Mouse (Mus musculus) liver, adult (tissue): ENCODE results near the gene Nfasc.

Experiments used
- GATA4 ChIP-seq: IDR thresholded peaks from 2 replicates; pipeline ENCODE4 v1.6.1; 2014; ENCODE audit warnings: mild to moderate bottlenecking, low read length; ENCODE audit not compliant: insufficient replicate concordance

The Nfasc gene

GRCm38 (mm10) chr1:132626125-132626756, 115.4 kb downstream of the Nfasc start:
- TF ChIP-seq GATA4 = no peak

GRCm38 (mm10) chr1:132625034-132625433, 116.6 kb downstream of the Nfasc start:
- no peak for TF ChIP-seq GATA4

- TF ChIP-seq GATA4 = no peak
Observed at GRCm38 (mm10) chr1:132624466-132624865, 117.1 kb downstream of the Nfasc start.

GRCm38 (mm10) chr1:132623641-132624336, 117.8 kb downstream of the Nfasc start:
- TF ChIP-seq GATA4 = no peak

- TF ChIP-seq GATA4 = no peak
Observed at GRCm38 (mm10) chr1:132612066-132612465, 129.5 kb downstream of the Nfasc start.

GRCm38 (mm10) chr1:132609048-132609634, 132.5 kb downstream of the Nfasc start:
- TF ChIP-seq GATA4 = no peak

GRCm38 (mm10) chr1:132602161-132602560, 139.4 kb downstream of the Nfasc start:
- TF ChIP-seq GATA4 = no peak

- no peak for TF ChIP-seq GATA4
Observed at GRCm38 (mm10) chr1:132598024-132598423, 143.6 kb downstream of the Nfasc start.

- TF ChIP-seq GATA4 = no peak
Observed at GRCm38 (mm10) chr1:132595741-132596140, 145.9 kb downstream of the Nfasc start.

- TF ChIP-seq GATA4 = no peak
Observed at GRCm38 (mm10) chr1:132594587-132594986, 147.0 kb downstream of the Nfasc start.

GRCm38 (mm10) chr1:132592145-132592544, 149.5 kb downstream of the Nfasc start:
- TF ChIP-seq GATA4 = no peak

GRCm38 (mm10) chr1:132591399-132591930, 150.1 kb downstream of the Nfasc start:
- no peak for TF ChIP-seq GATA4

GRCm38 (mm10) chr1:132586679-132587201, 154.9 kb downstream of the Nfasc start:
- no peak for TF ChIP-seq GATA4

- no peak for TF ChIP-seq GATA4
Observed at GRCm38 (mm10) chr1:132585376-132585775, 156.2 kb downstream of the Nfasc start.

GRCm38 (mm10) chr1:132582998-132583604, 158.5 kb downstream of the Nfasc start:
- TF ChIP-seq GATA4 = no peak
